Mouse (Mus musculus) myocyte (in vitro differentiated cells): ENCODE results near the gene Tgm4.

Experiments
- E2F4 ChIP-seq: IDR thresholded peaks from one replicate; pipeline ENCODE4 v1.6.1; 2011; ENCODE audit warnings: mild to moderate bottlenecking, control low read depth, moderate library complexity; ENCODE audit not compliant: insufficient read depth
- MAX ChIP-seq: IDR thresholded peaks from one replicate; pipeline ENCODE4 v1.6.1; 2011; ENCODE audit warnings: low read depth, mild to moderate bottlenecking, control low read depth
- MYOD1 ChIP-seq, 3 experiments: IDR thresholded peaks; one replicate each; pipeline ENCODE4 v1.6.1; 2011; ENCODE audit warnings: control low read depth in 2 of 3, low read depth in 2 of 3, mild to moderate bottlenecking in 2 of 3, moderate library complexity in 1 of 3; ENCODE audit not compliant: insufficient read length in 2 of 3, control insufficient read depth in 1 of 3
- MYOG ChIP-seq, 3 experiments: IDR thresholded peaks; one replicate each; pipeline ENCODE4 v1.6.1; 2011; ENCODE audit warnings: control low read depth in 2 of 3, low read depth in 2 of 3, mild to moderate bottlenecking in 2 of 3; ENCODE audit not compliant: insufficient read length in 2 of 3, control insufficient read depth in 1 of 3, insufficient read depth in 1 of 3
- POLR2A ChIP-seq: IDR thresholded peaks from one replicate; pipeline ENCODE4 v1.6.1; 2011; ENCODE audit warnings: low read depth, mild to moderate bottlenecking, control low read depth, moderate library complexity; ENCODE audit not compliant: insufficient read length
- POLR2AphosphoS2 ChIP-seq: IDR thresholded peaks from one replicate; pipeline ENCODE4 v1.6.1; 2011; ENCODE audit warnings: low read depth, control low read depth; ENCODE audit not compliant: insufficient read length
- REST ChIP-seq: IDR thresholded peaks from one replicate; pipeline ENCODE4 v1.6.1; 2011; ENCODE audit warnings: mild to moderate bottlenecking, control low read depth, moderate library complexity; ENCODE audit not compliant: insufficient read depth, insufficient read length
- SRF ChIP-seq: IDR thresholded peaks from one replicate; pipeline ENCODE4 v1.6.1; 2011; ENCODE audit warnings: low read depth; ENCODE audit not compliant: control insufficient read depth, insufficient read length
- TCF12 ChIP-seq: IDR thresholded peaks from one replicate; pipeline ENCODE4 v1.6.1; 2011; ENCODE audit warnings: mild to moderate bottlenecking, control low read depth; ENCODE audit not compliant: poor library complexity, insufficient read depth, severe bottlenecking
- TCF3 ChIP-seq: IDR thresholded peaks from one replicate; pipeline ENCODE4 v1.6.1; 2011; ENCODE audit warnings: low read depth, control low read depth; ENCODE audit not compliant: insufficient read length
- USF1 ChIP-seq: IDR thresholded peaks from one replicate; pipeline ENCODE4 v1.6.1; 2011; ENCODE audit warnings: low read depth, mild to moderate bottlenecking, control low read depth, moderate library complexity

DNA sequence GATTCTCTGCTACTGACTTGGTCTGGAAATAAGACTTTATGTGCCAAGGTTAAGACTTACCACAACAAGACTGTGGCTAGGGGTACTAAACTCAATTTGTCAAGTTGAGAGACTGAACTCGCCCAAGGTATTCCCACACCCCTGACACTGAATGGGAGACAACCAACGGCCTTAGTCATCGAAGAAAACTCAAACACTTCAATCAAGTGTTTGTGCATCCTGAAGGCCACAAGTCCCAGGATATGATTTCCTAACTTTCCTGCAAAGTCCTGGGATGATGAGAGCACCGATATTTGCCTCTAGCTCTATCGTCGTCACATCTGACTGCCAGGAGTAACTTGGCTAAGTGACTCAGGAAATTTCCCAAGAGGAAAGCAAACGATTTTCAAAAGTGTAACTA lies 74.7 kb downstream of the Tgm4 start:
- no peak for TF ChIP-seq POLR2A
- no peak for TF ChIP-seq E2F4
- TF ChIP-seq TCF12: no peak
- TF ChIP-seq USF1: no peak
- no peak for TF ChIP-seq MYOG (IDR thresholded peaks at IDR 0.05; ENCODE audit: control insufficient read depth in 1 of 3, insufficient read depth in 1 of 3, insufficient read length in 2 of 3, low read depth in 2 of 3)
- no peak for TF ChIP-seq REST
- TF ChIP-seq TCF3: no peak
- TF ChIP-seq SRF: no peak
- no peak for TF ChIP-seq MAX
- TF ChIP-seq POLR2AphosphoS2: no peak
- no peak for TF ChIP-seq MYOD1 (IDR thresholded peaks at IDR 0.05; ENCODE audit: control insufficient read depth in 1 of 3, insufficient read length in 2 of 3, low read depth in 2 of 3)
